Mouse (Mus musculus) stomach, embryonic 16.5 days (tissue): ENCODE results near the gene Gfod2. TPM values are rescaled to one million over a fixed set of nuclear protein-coding genes. Genes with fewer than 3 reads are reported as not detected.

Experiments used
- ATAC-seq: fragments of 200-750 bp; cut with Nextera tagmentation; 2 replicates; pipeline ENCODE4 v1.8.0; 2017; ENCODE audit warnings: moderate number of reproducible peaks, moderate TSS enrichment; ENCODE audit not compliant: insufficient read depth, low FRiP score
- H3K27ac ChIP-seq: fragments of 300-500 bp; sonication (generic); 2 replicates; pipeline ENCODE4 v1.5.1; 2014; ENCODE audit warnings: low read length
- H3K27me3 ChIP-seq: fragments of 300-500 bp; sonication (generic); 2 replicates; pipeline ENCODE4 v1.6.1; 2014; ENCODE audit warnings: low read length, control low read depth, mixed read lengths; ENCODE audit not compliant: control insufficient read depth, insufficient read depth
- H3K36me3 ChIP-seq: fragments of 300-500 bp; sonication (generic); 2 replicates; pipeline ENCODE4 v1.6.1; 2014; ENCODE audit warnings: low read length; ENCODE audit not compliant: control insufficient read depth, insufficient read depth
- H3K4me1 ChIP-seq: fragments of 300-500 bp; sonication (generic); 2 replicates; pipeline ENCODE4 v1.6.1; 2014; ENCODE audit warnings: low read length, control low read depth, mixed read lengths; ENCODE audit not compliant: control insufficient read depth, insufficient read depth
- H3K4me2 ChIP-seq: fragments of 300-500 bp; sonication (generic); 2 replicates; pipeline ENCODE4 v1.6.1; 2014; ENCODE audit warnings: low read depth, low read length, mixed read lengths
- H3K4me3 ChIP-seq: fragments of 300-500 bp; sonication (generic); replicated peaks from 2 replicates; pipeline ENCODE4 v1.5.1; 2014; ENCODE audit warnings: mild to moderate bottlenecking, low read length
- H3K9ac ChIP-seq: fragments of 300-500 bp; sonication (generic); 2 replicates; pipeline ENCODE4 v1.6.1; 2014; ENCODE audit warnings: low read length
- H3K9me3 ChIP-seq: fragments of 300-500 bp; sonication (generic); replicated peaks from 2 replicates; pipeline ENCODE4 v1.6.1; 2016; ENCODE audit warnings: low read length, control low read depth; ENCODE audit not compliant: control insufficient read depth
- WGBS: fragments of 180-500 bp; shearing (Covaris S2); extraction: QIAGEN DNeasy Blood & Tissue Kit; methylation state at CpG from one replicate; pipeline ENCODE4 v1.1.7; 2014; 5-methylcytosine and 5-hydroxymethylcytosine counted together
- polyA plus RNA-seq: library from polyadenylated mRNA; unstranded; fragments of >200 nt; fragmentation: Nextera tagmentation; extraction: Ambion mirVana; gene quantifications from 2 replicates; pipeline ENCODE4 v1.2.1, GENCODE M21; 2015

Gfod2 gene
- polyA plus RNA-seq, 1 experiment from 2014 or later: 18.1 TPM

DNA sequence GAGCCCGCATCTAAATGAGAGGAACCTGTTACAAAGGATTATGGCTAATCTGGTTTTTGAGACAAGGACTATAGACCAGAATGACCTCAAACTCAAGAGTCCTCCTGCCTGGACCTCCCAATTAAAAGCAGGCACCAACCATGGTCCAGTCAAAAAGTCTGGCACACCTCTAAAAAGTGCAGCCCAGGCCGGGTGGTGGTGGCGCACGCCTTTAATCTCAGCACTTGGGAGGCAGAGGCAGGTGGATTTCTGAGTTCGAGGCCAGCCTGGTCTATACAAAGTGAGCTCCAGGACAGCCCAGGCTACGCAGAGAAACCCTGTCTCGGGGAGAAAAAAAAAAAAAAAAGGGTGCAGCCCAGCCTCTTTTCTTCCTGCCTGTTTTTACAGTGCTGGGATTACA, 73.1 kb downstream of the Gfod2 start:
- H3K9ac ChIP-seq: no peak overlapping the region
- no peaks in the 10 kb centered on the region for H3K27me3 ChIP-seq
- H3K4me2 ChIP-seq: no peak overlapping the region; the same call in 1 of the 2 replicates
- no peak for ATAC-seq
- H3K9me3 ChIP-seq: no peaks in the 10 kb centered on the region
- no peak overlapping the region for H3K4me3 ChIP-seq
- WGBS: 72% methylated on average over 7 of the region's 7 CpGs
- no peak overlapping the region for H3K27ac ChIP-seq
- no peaks in the 10 kb centered on the region for H3K4me1 ChIP-seq
- H3K36me3 ChIP-seq: peaks cover 12% of the 10 kb centered on the region

DNA sequence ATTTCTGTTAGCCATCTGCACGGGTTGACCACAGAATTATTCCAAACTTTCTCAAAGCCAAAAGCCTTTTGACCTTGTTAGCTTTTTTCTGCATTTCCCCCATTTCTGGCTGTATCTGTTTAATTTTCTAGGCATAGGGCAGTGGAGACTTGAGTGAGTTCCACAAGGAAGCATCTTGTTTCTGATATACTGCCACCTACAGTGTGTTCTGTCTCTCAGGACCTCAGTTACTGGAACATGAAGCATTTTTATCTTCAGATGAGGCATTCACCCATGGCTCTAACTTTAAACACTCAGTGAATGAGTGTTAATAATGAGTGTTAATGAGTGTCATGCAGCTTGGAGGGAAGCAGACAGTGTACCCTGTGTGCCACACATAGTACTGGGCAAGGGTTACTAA, 80.6 kb downstream of the Gfod2 start:
- H3K36me3 ChIP-seq: peaks cover 40% of the 10 kb centered on the region
- WGBS: 85% methylated on average over 1 of the region's 1 CpGs
- no peaks in the 10 kb centered on the region for H3K9me3 ChIP-seq
- no peak overlapping the region for H3K4me2 ChIP-seq
- H3K9ac ChIP-seq: no peak overlapping the region
- no peak overlapping the region for H3K4me3 ChIP-seq
- H3K4me1 ChIP-seq: no peaks in the 10 kb centered on the region
- no peaks in the 10 kb centered on the region for H3K27me3 ChIP-seq
- no peak overlapping the region for H3K27ac ChIP-seq
- no peak for ATAC-seq

Other genes with a start within 250 kb of the Gfod2 start
- gene Hsd11b2, start 239.9 kb downstream of the Gfod2 start, polyA plus RNA-seq: 2.5 and 2.8 TPM in 2 replicates
- gene Atp6v0d1, start 192.6 kb downstream of the Gfod2 start, polyA plus RNA-seq: 83.5 and 90.6 TPM in 2 replicates
- 21.9 and 23.3 TPM in 2 replicates for gene Ripor1, start 153.4 kb downstream of the Gfod2 start, polyA plus RNA-seq
- 76.0 and 76.1 TPM in 2 replicates for gene Ctcf, start 122.1 kb downstream of the Gfod2 start, polyA plus RNA-seq
- 0.81 and 0.99 TPM in 2 replicates for gene Agrp, start 121.3 kb downstream of the Gfod2 start, polyA plus RNA-seq
- gene Carmil2, start 72.4 kb downstream of the Gfod2 start, polyA plus RNA-seq: 0.55 and 0.74 TPM in 2 replicates
- gene Acd, start 57.6 kb downstream of the Gfod2 start, polyA plus RNA-seq: 47.9 and 54.0 TPM in 2 replicates
- gene Pard6a, start 57.5 kb downstream of the Gfod2 start, polyA plus RNA-seq: 13.2 and 16.5 TPM in 2 replicates
- gene 4933405L10Rik, start 51.0 kb downstream of the Gfod2 start, polyA plus RNA-seq: not detected in 2 replicates
- gene Enkd1, start 50.5 kb downstream of the Gfod2 start, polyA plus RNA-seq: 13.8 and 14.9 TPM in 2 replicates
- gene Ranbp10, start 68.7 kb upstream of the Gfod2 start, polyA plus RNA-seq: 13.7 and 14.1 TPM in 2 replicates
- gene Tsnaxip1, start 69.1 kb upstream of the Gfod2 start, polyA plus RNA-seq: 0.10 and 0.18 TPM in 2 replicates
- 39.4 and 41.0 TPM in 2 replicates for gene Cenpt, start 94.6 kb upstream of the Gfod2 start, polyA plus RNA-seq
- 49.3 and 54.5 TPM in 2 replicates for gene Thap11, start 96.5 kb upstream of the Gfod2 start, polyA plus RNA-seq
- 140 and 208 TPM in 2 replicates for gene Nutf2, start 101.9 kb upstream of the Gfod2 start, polyA plus RNA-seq
- gene Edc4, start 122.2 kb upstream of the Gfod2 start, polyA plus RNA-seq: 41.8 and 46.4 TPM in 2 replicates
- gene Nrn1l, start 134.9 kb upstream of the Gfod2 start, polyA plus RNA-seq: 0.55 TPM in 1 of 2 replicates, not detected in the other
- 30.4 and 33.1 TPM in 2 replicates for gene Pskh1, start 141.8 kb upstream of the Gfod2 start, polyA plus RNA-seq
- 3.9 and 5.9 TPM in 2 replicates for gene Ctrl, start 175.2 kb upstream of the Gfod2 start, polyA plus RNA-seq
- gene Psmb10, start 179.8 kb upstream of the Gfod2 start, polyA plus RNA-seq: 55.0 and 59.5 TPM in 2 replicates
- gene Lcat, start 184.7 kb upstream of the Gfod2 start, polyA plus RNA-seq: 4.2 and 5.0 TPM in 2 replicates
- 35.4 and 44.9 TPM in 2 replicates for gene Slc12a4, start 207.4 kb upstream of the Gfod2 start, polyA plus RNA-seq
- gene Dpep3, start 220.8 kb upstream of the Gfod2 start, polyA plus RNA-seq: not detected in 2 replicates
- 18.3 and 18.5 TPM in 2 replicates for gene Dus2, start 232.7 kb upstream of the Gfod2 start, polyA plus RNA-seq
- gene Dpep2nb, start 247.3 kb upstream of the Gfod2 start, polyA plus RNA-seq: not detected in 2 replicates